Mouse (Mus musculus): ENCODE results near the gene Gm28635. TPM values are rescaled to one million over a fixed set of nuclear protein-coding genes. Genes with fewer than 3 reads are reported as not detected.

Gm28635 gene
- total and polyA plus RNA-seq, 3 experiments: not detected

DNA sequence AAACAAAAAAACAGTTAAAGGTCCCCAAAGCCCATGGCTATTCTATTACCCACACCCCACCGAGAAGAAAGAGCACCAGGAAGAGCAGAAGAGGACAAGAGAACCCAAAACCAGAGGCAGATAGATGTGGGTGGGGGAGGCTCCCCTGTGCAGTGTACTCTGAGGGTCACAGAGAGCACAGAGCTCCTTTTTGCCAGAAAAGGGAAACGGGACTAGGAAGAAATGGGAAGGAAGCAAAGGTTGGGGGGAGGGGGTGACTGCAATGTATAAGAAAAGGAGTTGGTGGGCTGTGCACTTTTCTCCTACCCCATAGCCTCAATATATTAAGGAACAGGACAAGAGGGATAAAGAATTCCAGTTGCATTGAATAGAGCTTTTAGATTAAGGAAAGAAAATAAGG lies 76.9 kb downstream of the Gm28635 start:
- Histone ChIP-seq H3K4me2 (ENCODE audit: insufficient read depth, low read depth, poor library complexity, severe bottlenecking) (no peak overlapping the region), H3K27me3 (replicated peaks) (no peaks in the 10 kb centered on the region), H3K9me3 (replicated peaks; ENCODE audit: low read length) (no peaks in the 10 kb centered on the region), H3K4me3 (replicated peaks in 1 of 3; ENCODE audit: low read depth in 2 of 3, low read length in 2 of 3, poor library complexity in 1 of 3) (no peak overlapping the region), H3K27ac (ENCODE audit: insufficient read depth, low read depth) (no peak overlapping the region), H3K9ac (ENCODE audit: insufficient read depth, low read depth) (no peak overlapping the region), H3K36me3 (replicated peaks in 1 of 2; ENCODE audit: control insufficient read depth in 1 of 2, insufficient read depth in 1 of 2, low read length in 1 of 2) (peaks cover 0 to 4% of the 10 kb centered on the region in 2 experiments), H3K4me1 (ENCODE audit: control insufficient read depth in 1 of 2, insufficient read depth in 2 of 2) (no peaks in the 10 kb centered on the region), H3K79me2 (replicated peaks; ENCODE audit: control insufficient read depth, extremely low read depth, insufficient read depth, poor library complexity, severe bottlenecking) (no peaks in the 10 kb centered on the region)
- DNase-seq (ENCODE audit: extremely low read depth): no peak
- in situ Hi-C loops (cut with MboI; ENCODE audit: low pct_ligation_motif_present, low pct_unique_long_range_greater_than_20kb, low sequenced_read_pairs) (no loop called here), dilution Hi-C loops (cut with MboI; ENCODE audit: extremely low pct_ligation_motif_present, extremely low pct_unique_long_range_greater_than_20kb, low sequenced_read_pairs) (no loop called here)
- TF ChIP-seq MAX (IDR thresholded peaks at IDR 0.05; ENCODE audit: low read length) (no peak), USF2 (conservative IDR thresholded peaks at IDR 0.05; ENCODE audit: low read depth, low read length) (no peak)

DNA sequence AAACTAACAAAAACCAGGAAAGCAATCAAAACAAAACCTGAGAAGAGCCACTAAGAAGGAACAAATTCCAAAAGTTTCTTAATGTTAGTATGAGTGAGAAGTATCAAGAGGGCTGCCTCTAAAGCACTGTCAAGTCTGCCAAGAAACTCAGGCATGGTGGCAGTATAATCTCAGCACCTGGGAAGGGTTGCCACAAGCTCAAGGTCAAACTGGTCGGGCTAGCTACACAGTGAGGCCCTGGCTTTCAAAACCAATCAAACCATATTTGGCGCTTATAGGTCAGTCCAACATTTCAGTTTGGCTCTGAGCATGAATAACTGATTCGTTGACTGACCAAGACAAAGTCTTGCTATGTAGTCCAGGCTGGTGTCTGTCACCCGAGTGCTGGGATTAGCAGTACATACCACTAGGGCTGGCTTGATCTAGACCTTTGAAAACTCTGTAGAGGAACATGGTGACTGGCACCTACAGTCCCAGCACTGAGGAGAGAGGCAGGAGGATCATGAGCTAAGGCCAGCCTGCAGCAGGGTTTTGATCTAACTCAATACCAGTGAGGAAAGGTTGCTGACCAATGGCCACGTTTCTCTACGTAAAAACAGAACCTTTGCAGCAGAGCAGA lies 78.5 kb downstream of the Gm28635 start:
- no peak for DNase-seq (ENCODE audit: extremely low read depth)
- in situ Hi-C loops (cut with MboI; ENCODE audit: low pct_ligation_motif_present, low pct_unique_long_range_greater_than_20kb, low sequenced_read_pairs) (no loop called here), dilution Hi-C loops (cut with MboI; ENCODE audit: extremely low pct_ligation_motif_present, extremely low pct_unique_long_range_greater_than_20kb, low sequenced_read_pairs) (no loop called here)
- Histone ChIP-seq H3K79me2 (replicated peaks; ENCODE audit: control insufficient read depth, extremely low read depth, insufficient read depth, poor library complexity, severe bottlenecking) (no peaks in the 10 kb centered on the region), H3K4me2 (ENCODE audit: insufficient read depth, low read depth, poor library complexity, severe bottlenecking) (no peak overlapping the region), H3K4me3 (replicated peaks in 1 of 3; ENCODE audit: low read depth in 2 of 3, low read length in 2 of 3, poor library complexity in 1 of 3) (no peak overlapping the region), H3K9me3 (replicated peaks; ENCODE audit: low read length) (no peaks in the 10 kb centered on the region), H3K27ac (ENCODE audit: insufficient read depth, low read depth) (no peak overlapping the region), H3K27me3 (replicated peaks) (no peaks in the 10 kb centered on the region), H3K9ac (ENCODE audit: insufficient read depth, low read depth) (no peak overlapping the region), H3K4me1 (ENCODE audit: control insufficient read depth in 1 of 2, insufficient read depth in 2 of 2) (no peaks in the 10 kb centered on the region), H3K36me3 (replicated peaks in 1 of 2; ENCODE audit: control insufficient read depth in 1 of 2, insufficient read depth in 1 of 2, low read length in 1 of 2) (peaks cover 0 to 4% of the 10 kb centered on the region in 2 experiments)
- TF ChIP-seq EP300 (IDR thresholded peaks at IDR 0.05; ENCODE audit: low read length) (no peak), CTCF (conservative IDR thresholded peaks at IDR 0.05 in 1 of 2, IDR thresholded peaks at IDR 0.05 in 1 of 2; ENCODE audit: low read depth in 2 of 2, low read length in 2 of 2) (no peak), RCOR1 (conservative IDR thresholded peaks at IDR 0.05; ENCODE audit: low read depth, low read length) (no peak), E2F4 (IDR thresholded peaks at IDR 0.05; ENCODE audit: insufficient replicate concordance, low read depth, low read length) (no peak), ETS1 (conservative IDR thresholded peaks at IDR 0.05; ENCODE audit: low read depth, low read length) (no peak), UBTF (IDR thresholded peaks at IDR 0.05; ENCODE audit: low read depth, low read length) (no peak), NRF1 (IDR thresholded peaks at IDR 0.05; ENCODE audit: low read depth, low read length) (no peak), SIN3A (IDR thresholded peaks at IDR 0.05; ENCODE audit: low read length) (no peak), ELF1 (IDR thresholded peaks at IDR 0.05; ENCODE audit: low read depth, low read length) (no peak), MEF2A (IDR thresholded peaks at IDR 0.05; ENCODE audit: borderline replicate concordance, low read depth, low read length) (no peak), BHLHE40 (IDR thresholded peaks at IDR 0.05; ENCODE audit: low read depth, low read length) (no peak), GABPA (IDR thresholded peaks at IDR 0.05; ENCODE audit: insufficient replicate concordance, low read depth, low read length) (no peak), KAT2A (IDR thresholded peaks at IDR 0.05; ENCODE audit: insufficient replicate concordance, low read length) (no peak), CHD2 (IDR thresholded peaks at IDR 0.05; ENCODE audit: low read length) (no peak), TBP (conservative IDR thresholded peaks at IDR 0.05; ENCODE audit: low read depth, low read length) (no peak), NELFE (IDR thresholded peaks at IDR 0.05; ENCODE audit: low read depth, low read length) (no peak), ZMIZ1 (IDR thresholded peaks at IDR 0.05; ENCODE audit: low read depth, low read length) (no peak), ZNF384 (IDR thresholded peaks at IDR 0.05; ENCODE audit: low read depth, low read length) (no peak)

Data from CH12.LX (cell line).